Mouse (Mus musculus): ENCODE results near the gene St3gal3. TPM values are rescaled to one million over a fixed set of nuclear protein-coding genes. Genes with fewer than 3 reads are reported as not detected.

The St3gal3 gene
- polyA plus RNA-seq (2012; rRNA removed; ENCODE audit: low replicate concordance) = 29.0 and 39.9 TPM in 2 replicates

DNA sequence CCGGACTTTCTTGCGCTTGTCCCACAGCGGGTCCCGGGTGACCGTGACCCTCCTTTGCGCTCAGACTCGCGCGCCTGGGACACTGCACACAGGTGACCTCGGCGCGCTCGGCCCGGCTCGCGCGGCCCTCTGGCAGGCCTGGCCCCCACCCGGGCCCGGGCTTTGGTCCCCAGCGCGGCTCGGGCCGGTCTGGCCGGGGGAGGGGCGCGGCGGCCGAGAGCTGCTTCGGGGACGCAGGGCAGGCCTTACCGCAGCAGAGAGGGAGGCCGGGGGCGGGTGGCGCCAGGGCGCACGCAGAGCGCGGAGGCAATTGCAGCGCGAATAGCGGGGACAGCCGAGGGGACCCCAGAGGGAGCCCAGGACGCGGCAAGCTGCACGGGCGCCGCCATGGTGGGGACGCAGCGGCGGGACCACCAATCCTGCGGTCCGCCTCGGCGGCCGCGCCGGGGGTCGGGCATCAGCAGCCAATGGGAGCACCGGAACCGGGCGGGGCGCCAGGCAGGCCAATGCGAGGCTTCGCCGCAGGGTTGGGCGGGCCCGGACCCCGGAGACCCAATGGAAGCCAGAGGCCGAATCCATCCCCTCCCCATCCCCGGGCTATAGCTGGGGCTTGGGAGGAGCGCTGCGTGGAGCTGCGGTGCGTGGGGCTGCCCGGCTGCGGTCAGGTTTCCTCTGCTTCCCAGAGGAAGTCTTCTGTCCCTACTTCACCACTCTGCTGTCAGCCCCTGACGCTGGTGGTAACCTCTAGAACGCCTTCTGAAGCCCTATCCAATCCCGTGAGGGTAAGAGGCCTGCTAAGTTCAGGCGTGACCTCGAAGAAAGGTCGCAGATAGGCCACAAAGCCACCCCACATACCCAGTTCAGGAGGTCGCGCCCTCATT, at the start of gene St3gal3:
St3gal3 (minus strand) TSS at position 430 of the 881 bp plus-strand sequence.

DNA sequence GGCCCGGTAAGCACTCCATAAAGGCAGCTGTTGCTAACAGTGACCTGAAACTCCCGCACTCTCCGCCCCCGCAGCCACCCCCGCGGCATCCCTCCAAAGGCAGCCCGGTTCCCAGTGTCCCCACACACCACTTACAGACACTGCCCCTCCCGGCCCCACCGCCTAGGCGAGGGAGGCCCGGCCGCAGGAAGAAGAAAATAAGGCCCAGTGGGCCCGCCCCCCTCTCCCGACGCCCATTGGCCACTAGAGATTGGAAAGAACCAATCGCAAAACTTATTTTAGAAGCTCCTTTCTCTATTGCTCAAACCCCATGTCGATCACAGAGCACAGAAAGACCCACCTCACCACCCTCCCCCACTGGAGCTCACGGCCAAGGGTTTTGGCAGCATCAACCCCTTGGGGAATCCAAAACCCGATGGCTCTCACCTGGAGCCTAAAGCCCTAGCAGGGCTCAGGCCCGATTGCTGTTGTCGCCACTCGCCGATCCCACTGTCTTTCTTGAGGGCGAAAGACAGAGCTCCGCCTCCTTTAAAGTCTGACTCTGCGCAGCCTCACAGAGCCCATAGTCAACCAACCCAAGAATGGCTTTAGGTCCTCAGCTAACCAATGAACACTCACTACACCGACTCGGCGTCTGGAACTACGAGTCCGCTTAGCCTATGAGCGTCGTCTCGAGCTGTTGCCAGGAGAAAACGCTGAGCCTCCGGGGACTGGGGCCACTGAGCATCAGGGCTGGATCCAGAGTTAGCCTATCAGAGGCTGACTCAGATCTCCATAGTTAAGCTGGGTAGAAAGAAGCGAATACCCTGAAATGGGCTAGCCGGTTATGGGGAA, 45.0 kb upstream of the St3gal3 start, which contains the start of gene Kdm4a:
Kdm4a (minus strand) TSS at position 577 of the 834 bp plus-strand sequence.

GRCm38 (mm10) chr4:117929391-117929881, 205.3 kb downstream of the St3gal3 start, which contains the start of gene Artn:
Gene Artn (minus strand): TSS chr4:117929763.

DNA sequence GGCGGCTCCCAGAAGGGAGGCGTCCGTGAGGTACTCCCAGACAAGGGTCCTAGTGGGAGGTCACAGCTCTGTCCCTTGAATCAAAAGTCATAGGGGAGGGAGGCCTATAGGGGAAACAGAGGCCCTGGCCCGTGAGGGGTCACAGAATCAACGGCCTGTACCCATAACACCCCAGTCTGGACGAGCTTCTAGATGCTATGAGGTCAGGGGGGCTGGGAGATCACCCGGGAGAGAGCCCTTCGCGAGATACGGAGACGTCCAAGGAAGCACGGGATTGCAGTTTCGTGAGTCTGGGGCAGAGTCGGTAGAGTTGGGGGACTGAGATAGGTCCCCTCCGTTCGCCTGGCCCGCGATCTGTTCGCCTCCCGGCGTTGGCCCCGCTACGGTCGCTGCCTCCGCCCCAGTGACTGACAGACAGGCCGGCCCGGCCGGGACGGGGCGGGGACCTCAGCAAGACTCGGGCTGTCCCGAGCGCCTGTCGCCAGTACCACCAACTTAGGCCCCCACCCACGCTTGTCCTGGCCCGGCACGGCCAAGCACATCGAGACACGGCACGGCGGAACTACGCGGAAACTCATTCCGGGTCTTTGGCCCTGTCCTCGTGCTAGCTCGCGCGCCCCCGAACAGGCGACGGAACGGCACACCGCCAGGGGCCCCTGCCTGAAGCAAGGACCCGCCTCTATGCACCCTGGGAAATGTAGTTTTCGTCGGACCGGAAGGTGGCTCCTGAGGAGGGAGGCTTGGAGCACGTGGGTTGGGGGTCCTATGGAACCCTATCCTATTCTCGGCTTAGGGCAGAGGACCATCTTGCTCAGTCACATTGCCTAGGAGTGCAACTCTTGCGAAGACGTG, 219.9 kb downstream of the St3gal3 start, which contains the start of gene Ipo13:
Ipo13 (minus strand) TSS at position 409 of the 852 bp plus-strand sequence.

DNA sequence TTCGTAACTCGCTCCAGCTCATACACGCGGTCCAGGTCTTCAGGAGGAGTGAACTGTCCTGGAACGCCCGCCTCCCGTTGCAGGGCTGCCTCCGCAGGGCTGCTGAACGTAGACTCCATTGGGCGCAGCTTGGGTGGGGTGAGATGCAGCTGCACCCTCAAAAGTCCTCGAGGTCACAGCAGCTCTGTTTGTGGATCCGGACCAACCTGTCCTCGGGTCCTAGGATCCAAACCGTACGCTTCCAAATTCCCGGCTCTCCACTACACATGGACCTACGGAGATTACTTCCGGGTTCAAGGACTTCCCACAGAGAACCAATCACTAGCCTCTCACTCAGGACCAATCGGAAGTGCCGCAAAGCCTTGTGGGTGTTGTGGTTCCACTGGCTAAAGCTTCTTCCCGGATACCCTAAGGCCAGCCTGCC, 243.0 kb downstream of the St3gal3 start, which contains the start of gene Dph2:
Dph2 (minus strand) TSS at position 295 of the 424 bp plus-strand sequence.

DNA sequence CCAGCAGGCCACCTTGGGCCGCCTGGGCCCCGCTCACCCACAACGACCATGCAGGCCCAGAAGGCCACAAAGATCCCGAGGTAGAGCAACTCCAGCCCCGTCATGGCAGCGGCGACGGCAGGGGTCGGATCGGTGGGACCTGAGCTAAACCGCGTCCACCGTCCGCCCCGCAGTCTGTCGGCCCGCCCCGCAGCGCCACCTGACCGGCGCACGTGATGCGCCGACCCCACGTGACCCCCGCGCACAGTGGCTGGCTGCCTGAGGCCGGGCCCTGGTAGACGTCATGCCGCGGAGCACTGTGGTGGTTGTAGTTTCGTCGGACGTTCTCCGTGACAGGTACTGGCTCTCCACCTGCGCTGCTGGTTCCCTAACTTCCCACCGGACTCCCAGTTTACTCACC, 247.6 kb downstream of the St3gal3 start, which contains the start of gene Atp6v0b:
Atp6v0b (minus strand) TSS at position 201 of the 400 bp plus-strand sequence.

GRCm38 (mm10) chr4:117882701-117883691, 251.7 kb downstream of the St3gal3 start, which contains the start of gene B4galt2:
Gene B4galt2 (minus strand): TSS chr4:117883487.

Other genes starting within 250 kb of the St3gal3 start
- gene Atp6v0b, start 247.6 kb downstream of the St3gal3 start, polyA plus RNA-seq (2012; rRNA removed; ENCODE audit: low replicate concordance) = 407 and 472 TPM in 2 replicates
- 17.5 and 19.1 TPM in 2 replicates for gene Dph2, start 242.9 kb downstream of the St3gal3 start, polyA plus RNA-seq (2012; rRNA removed; ENCODE audit: low replicate concordance)
- 59.7 and 121 TPM in 2 replicates for gene Ipo13, start 219.9 kb downstream of the St3gal3 start, polyA plus RNA-seq (2012; rRNA removed; ENCODE audit: low replicate concordance)
- 0.37 and 1.1 TPM in 2 replicates for gene Artn, start 205.2 kb downstream of the St3gal3 start, polyA plus RNA-seq (2012; rRNA removed; ENCODE audit: low replicate concordance)
- gene Kdm4a, start 45.1 kb upstream of the St3gal3 start, polyA plus RNA-seq (2012; rRNA removed; ENCODE audit: low replicate concordance) = 27.7 and 28.9 TPM in 2 replicates
- 38.2 and 71.2 TPM in 2 replicates for gene Ptprf, start 156.5 kb upstream of the St3gal3 start, polyA plus RNA-seq (2012; rRNA removed; ENCODE audit: low replicate concordance)

Data from mammary gland, adult 2 months (tissue).